Mouse (Mus musculus): ENCODE measurements around the gene Atrnl1.

Atrnl1 gene

DNA sequence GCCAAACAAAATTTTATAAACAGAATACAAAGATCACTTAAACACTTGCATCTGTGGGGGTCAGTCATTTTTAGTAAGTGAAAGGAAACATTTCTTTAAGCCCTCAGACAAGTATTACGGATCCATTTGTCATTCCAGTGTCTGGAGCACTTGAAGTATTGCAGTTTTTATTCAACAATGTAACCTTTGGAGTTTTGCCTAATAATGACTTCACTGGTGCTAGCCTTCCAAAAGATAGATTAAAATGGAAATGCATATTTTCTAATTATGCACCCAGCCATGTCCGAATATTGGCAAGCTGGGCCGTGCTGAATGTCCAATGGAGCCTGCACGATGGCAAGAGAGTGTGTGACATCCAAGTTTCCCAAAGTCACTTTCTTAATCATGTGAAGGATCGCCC lies 513.7 kb downstream of the Atrnl1 start:
- DNase-seq, result no peak

GRCm38 (mm10) chr19:58125010-58125409 lies 514.2 kb downstream of the Atrnl1 start:
- no peak for DNase-seq

DNA sequence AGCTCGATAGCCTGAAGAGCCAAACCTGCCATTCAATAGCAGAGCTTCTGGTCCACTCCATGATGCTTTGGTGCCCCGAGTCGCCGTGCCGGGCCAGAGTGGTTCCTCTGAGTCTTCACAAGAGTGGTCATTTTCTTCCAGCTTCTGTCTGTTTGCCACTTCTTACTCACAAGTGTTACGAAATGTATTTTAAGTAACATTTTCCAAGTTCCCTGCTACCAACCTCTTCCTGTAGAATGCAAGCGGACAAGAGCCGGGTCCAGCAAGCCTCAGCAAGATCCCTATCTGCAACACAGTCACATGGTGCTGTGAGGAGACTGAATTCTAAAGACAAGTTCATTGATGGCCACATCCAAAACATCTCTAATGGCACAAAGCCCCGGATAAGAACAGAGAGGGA lies 521.1 kb downstream of the Atrnl1 start:
- DNase-seq, result no peak

GRCm38 (mm10) chr19:58140191-58140784 lies 529.5 kb downstream of the Atrnl1 start:
- no peak for DNase-seq

DNA sequence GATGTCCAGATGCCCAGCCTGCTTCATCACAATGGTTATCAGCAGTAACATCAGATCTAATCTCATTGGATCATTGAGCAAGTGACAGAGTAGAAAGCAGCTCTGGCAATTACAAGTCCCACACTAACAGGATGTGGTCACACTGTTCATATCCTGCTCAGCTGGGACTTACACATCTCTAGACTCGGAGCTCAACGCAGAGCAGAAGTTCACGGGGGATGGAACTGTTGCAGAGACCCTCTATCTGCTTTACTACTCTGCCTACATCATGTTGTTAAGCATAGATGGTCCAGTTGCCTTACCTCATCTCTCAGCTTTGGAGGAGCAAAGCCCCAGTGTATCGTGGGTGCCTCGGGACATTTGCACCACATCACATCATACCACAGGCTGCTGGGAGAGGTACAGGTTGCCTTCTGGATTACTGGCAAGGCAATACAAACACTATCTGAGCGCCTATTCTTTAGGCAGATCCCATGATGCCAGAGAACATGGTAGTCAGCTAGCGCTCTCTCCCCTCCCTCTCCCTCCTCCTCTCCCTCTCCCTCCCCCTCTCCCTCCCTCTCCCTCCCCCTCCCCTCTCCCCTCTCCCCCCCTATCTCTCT lies 533.1 kb downstream of the Atrnl1 start:
- no peak for DNase-seq

DNA sequence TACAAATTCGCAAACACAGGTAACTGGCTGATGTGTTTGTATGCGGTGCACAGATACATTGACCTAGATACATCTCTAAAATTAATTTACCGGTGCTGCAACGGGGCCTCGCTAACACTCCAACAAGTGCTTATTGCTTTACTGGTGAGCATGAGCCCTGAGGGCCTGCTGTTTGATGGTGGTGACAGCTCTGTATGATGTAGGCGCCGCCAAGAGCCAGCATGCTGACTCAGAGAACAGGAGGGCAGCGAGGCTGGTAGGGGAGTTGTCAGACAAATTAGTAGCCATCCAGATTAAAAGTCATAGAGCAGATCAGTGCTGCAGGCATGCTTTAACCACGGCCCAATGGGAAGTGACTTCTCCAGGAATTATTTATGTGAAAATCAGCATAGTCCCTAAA lies 534.7 kb downstream of the Atrnl1 start:
- no peak for DNase-seq

GRCm38 (mm10) chr19:58151257-58151656 lies 540.4 kb downstream of the Atrnl1 start:
- no peak for DNase-seq

DNA sequence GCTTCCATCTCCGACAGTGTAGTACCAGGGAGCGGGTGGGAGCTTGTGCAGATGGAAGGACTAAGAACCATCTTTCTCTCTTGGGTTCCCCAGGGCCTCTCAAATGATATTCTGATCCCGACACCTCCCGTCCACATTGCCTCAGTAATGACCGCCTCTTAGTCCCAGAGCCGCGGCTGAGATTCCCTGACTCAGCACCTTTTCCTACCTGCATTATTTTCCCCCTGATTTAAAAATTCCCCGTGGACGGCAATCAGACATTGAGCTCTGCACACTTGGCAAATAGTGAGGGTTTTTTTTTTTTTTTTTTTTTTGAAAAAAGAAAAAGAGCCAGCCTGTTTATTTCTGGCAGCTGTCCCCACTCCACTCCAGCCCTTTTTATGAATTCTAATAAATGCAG lies 550.7 kb downstream of the Atrnl1 start:
- no peak for DNase-seq

GRCm38 (mm10) chr19:58164896-58165634 lies 554.2 kb downstream of the Atrnl1 start:
- DNase-seq, result peak in 1 of 2 experiments; percentile 23

GRCm38 (mm10) chr19:58165635-58166015 lies 554.8 kb downstream of the Atrnl1 start:
- no peak for DNase-seq

DNA sequence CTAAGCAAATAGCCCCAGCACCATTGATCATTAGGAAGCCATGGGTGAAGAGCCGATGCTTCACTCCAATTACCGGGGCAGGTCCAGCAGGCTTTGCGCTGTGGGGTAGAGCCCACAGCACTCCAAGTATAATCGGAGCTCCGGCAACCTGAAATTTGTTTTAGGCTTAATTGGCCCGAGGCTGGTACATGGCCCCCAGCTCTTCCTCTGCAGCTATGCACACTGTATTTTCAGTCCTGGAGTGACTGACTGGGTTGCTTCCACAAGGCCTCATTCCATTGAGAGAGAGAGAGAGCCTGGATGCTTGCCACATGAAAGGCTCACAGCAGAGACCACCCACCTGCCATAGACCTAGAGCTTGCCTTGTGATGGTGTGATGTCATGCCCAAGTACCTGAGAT lies 555.3 kb downstream of the Atrnl1 start:
- DNase-seq, result no peak

DNA sequence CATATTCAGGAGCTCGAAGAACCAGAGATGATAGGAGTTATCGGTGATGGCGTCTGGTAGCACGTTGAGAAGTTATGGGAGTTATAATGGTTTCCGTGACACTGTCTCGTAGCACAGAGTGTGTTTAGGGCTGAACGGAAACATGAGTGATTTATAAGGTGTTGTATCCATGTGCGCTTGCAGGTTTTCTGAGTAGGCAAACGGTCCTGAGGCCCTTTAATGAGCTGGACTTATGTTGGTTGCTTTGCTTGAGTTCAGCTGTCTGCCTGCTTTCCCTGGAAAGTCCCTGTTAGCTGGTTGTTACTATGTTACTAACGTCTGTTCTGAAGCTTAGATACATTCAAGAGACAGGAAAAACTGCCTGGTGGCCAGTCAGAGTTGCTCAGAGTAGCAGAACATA lies 567.6 kb downstream of the Atrnl1 start:
- DNase-seq, result no peak

- DNase-seq, result no peak
Measured at GRCm38 (mm10) chr19:58180773-58181172, 569.9 kb downstream of the Atrnl1 start.

Measured in cerebellum, postnatal 25 days (tissue).